Mouse (Mus musculus) heart, embryonic 11.5 days (tissue): ENCODE data around the gene Bcas3. TPM values are rescaled to one million over a fixed set of nuclear protein-coding genes. Genes with fewer than 3 reads are reported as not detected.
"Not testable (repeated sequence)": the region's sequence is repeated elsewhere in the genome, so short reads cannot be mapped to it uniquely, and the experiment has no call there.

Experiments
- ATAC-seq: fragments of 200-750 bp; cut with Nextera tagmentation; replicated peaks from 2 replicates; pipeline ENCODE4 v1.8.0; 2017; ENCODE audit warnings: moderate library complexity; ENCODE audit not compliant: insufficient number of reproducible peaks, low FRiP score, low TSS enrichment
- H3K27ac ChIP-seq: fragments of 300-500 bp; sonication (generic); 2 replicates; pipeline ENCODE4 v1.5.1; 2014; ENCODE audit warnings: mild to moderate bottlenecking, low read depth, low read length
- H3K27me3 ChIP-seq: fragments of 300-500 bp; sonication (generic); 2 replicates; pipeline ENCODE4 v1.6.1; 2014; ENCODE audit warnings: mild to moderate bottlenecking, low read length, mixed read lengths; ENCODE audit not compliant: control insufficient read depth, insufficient read depth
- H3K36me3 ChIP-seq: fragments of 300-500 bp; sonication (generic); 2 replicates; pipeline ENCODE4 v1.6.1; 2014; ENCODE audit warnings: mild to moderate bottlenecking, low read length, moderate library complexity, mixed read lengths; ENCODE audit not compliant: control insufficient read depth, insufficient read depth
- H3K4me1 ChIP-seq: fragments of 300-500 bp; sonication (generic); 2 replicates; pipeline ENCODE4 v1.6.1; 2014; ENCODE audit warnings: low read length; ENCODE audit not compliant: control insufficient read depth, insufficient read depth
- H3K4me2 ChIP-seq: fragments of 300-500 bp; sonication (generic); 2 replicates; pipeline ENCODE4 v1.6.1; 2014; ENCODE audit warnings: mild to moderate bottlenecking, moderate library complexity
- H3K4me3 ChIP-seq: fragments of 300-500 bp; sonication (generic); 2 replicates; pipeline ENCODE4 v1.5.1; 2014; ENCODE audit warnings: low read depth, low read length
- H3K9ac ChIP-seq: fragments of 300-500 bp; sonication (generic); 2 replicates; pipeline ENCODE4 v1.6.1; 2014; ENCODE audit warnings: mild to moderate bottlenecking, low read depth, low read length, moderate library complexity
- H3K9me3 ChIP-seq: fragments of 300-500 bp; sonication (generic); replicated peaks from 2 replicates; pipeline ENCODE4 v1.6.1; 2016; ENCODE audit warnings: low read length; ENCODE audit not compliant: control insufficient read depth
- WGBS: fragments of 180-500 bp; shearing (Covaris S2); extraction: QIAGEN DNeasy Blood & Tissue Kit; methylation state at CpG from one replicate; pipeline ENCODE4 v1.1.7; 2014; ENCODE audit not compliant: insufficient replicate concordance; 5-methylcytosine and 5-hydroxymethylcytosine counted together
- polyA plus RNA-seq: library from polyadenylated mRNA; unstranded; fragments of >200 nt; fragmentation: Nextera tagmentation; extraction: Ambion mirVana; gene quantifications from 2 replicates; pipeline ENCODE4 v1.2.1, GENCODE M21; 2014

Bcas3 gene
- polyA plus RNA-seq, 1 experiment from 2014 or later: 22.8 TPM

DNA sequence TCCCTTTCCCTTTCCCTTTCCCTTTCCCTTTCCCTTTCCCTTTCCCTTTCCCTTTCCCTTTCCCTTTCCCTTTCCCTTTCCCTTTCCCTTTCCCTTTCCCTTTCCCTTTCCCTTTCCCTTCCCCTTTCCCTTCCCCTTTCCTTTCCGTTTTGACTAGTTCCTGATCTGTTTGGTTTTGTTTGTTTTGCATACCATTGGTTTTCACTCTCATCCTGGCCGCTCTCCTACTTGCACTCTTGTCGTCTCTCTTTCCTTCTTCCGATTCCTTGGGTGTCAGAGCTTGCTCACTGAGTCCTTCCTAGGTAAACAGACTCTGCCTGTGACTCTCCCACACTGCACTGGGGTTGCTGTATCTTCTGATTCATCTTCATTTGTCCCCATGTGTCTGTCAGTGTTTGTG, 151.8 kb downstream of the Bcas3 start:
- H3K27ac ChIP-seq, H3K27me3 ChIP-seq, ATAC-seq, H3K4me2 ChIP-seq, H3K9me3 ChIP-seq, H3K9ac ChIP-seq, H3K36me3 ChIP-seq, H3K4me3 ChIP-seq, H3K4me1 ChIP-seq: not testable (repeated sequence)
- WGBS: 46% methylated on average over 4 of the region's 4 CpGs

- Histone ChIP-seq H3K4me2 (no peak overlapping the region), H3K36me3 (no peaks in the 10 kb centered on the region), H3K9ac (no peak overlapping the region), H3K4me1 (no peaks in the 10 kb centered on the region), H3K27me3 (no peaks in the 10 kb centered on the region), H3K4me3 (no peak overlapping the region), H3K9me3 (no peaks in the 10 kb centered on the region), H3K27ac (no peak overlapping the region)
- WGBS: 85% methylated on average over 4 of the region's 4 CpGs
- no peak for ATAC-seq
Measured at GRCm38 (mm10) chr11:85505811-85506210, 152.8 kb downstream of the Bcas3 start.

DNA sequence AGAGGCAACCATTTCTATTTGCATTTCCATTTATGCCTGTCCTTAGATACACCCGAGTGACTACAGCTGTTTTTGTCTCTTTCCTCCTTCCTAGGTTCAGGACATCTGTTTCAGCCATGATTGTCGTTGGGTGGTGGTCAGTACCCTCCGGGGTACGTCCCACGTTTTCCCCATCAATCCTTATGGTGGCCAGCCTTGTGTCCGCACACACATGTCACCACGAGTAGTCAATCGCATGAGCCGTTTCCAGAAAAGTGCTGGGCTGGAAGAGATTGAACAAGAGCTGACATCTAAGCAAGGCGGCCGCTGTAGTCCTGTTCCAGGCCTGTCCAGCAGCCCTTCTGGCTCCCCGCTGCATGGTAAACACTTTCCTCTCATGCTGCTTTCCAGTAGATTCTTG, 156.4 kb downstream of the Bcas3 start:
- Histone ChIP-seq H3K4me1 (no peaks in the 10 kb centered on the region), H3K27ac (no peak overlapping the region), H3K9me3 (no peaks in the 10 kb centered on the region), H3K9ac (no peak overlapping the region), H3K27me3 (peaks cover under 1% of the 10 kb centered on the region; the same call in 1 of the 2 replicates), H3K36me3 (no peaks in the 10 kb centered on the region), H3K4me2 (no peak overlapping the region), H3K4me3 (no peak overlapping the region)
- WGBS: 87% methylated on average over 12 of the region's 12 CpGs
- no peak for ATAC-seq

- Histone ChIP-seq H3K9ac (no peak overlapping the region), H3K27ac (no peak overlapping the region), H3K4me1 (no peaks in the 10 kb centered on the region), H3K36me3 (no peaks in the 10 kb centered on the region), H3K9me3 (no peaks in the 10 kb centered on the region), H3K4me3 (no peak overlapping the region), H3K4me2 (no peak overlapping the region), H3K27me3 (peaks cover 4% of the 10 kb centered on the region)
- WGBS: 73% methylated on average over 9 of the region's 9 CpGs
- no peak for ATAC-seq
Measured at GRCm38 (mm10) chr11:85511270-85511904, 158.4 kb downstream of the Bcas3 start.

DNA sequence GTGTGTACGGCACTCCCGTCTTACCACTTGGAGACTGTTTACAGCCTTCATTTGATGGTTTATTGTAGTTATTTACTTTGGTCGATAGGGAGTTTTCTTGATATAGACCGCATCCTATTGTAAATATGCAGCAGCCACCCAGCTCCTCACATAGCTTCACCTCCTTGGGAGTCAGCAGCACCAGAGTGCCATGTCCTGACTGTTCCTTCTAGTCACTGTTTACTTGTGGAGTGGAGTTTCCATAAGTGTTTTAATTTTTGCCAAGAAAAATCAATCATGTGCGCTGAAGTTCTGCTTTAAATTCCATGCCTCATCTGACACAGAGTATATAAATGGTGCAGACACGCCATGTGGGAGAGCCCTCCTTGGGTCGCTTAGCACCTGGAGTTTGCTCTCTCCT, 163.8 kb downstream of the Bcas3 start:
- Histone ChIP-seq H3K4me1 (no peaks in the 10 kb centered on the region), H3K9me3 (no peaks in the 10 kb centered on the region), H3K36me3 (no peaks in the 10 kb centered on the region), H3K4me2 (no peak overlapping the region), H3K9ac (no peak overlapping the region), H3K4me3 (no peak overlapping the region), H3K27me3 (peaks cover 4% of the 10 kb centered on the region), H3K27ac (no peak overlapping the region)
- 79% methylated on average over 7 of the region's 7 CpGs for WGBS
- no peak for ATAC-seq

- no peak overlapping the region for H3K4me2 ChIP-seq
- H3K9ac ChIP-seq: no peak overlapping the region
- no peak overlapping the region for H3K27ac ChIP-seq
- no peaks in the 10 kb centered on the region for H3K36me3 ChIP-seq
- ATAC-seq: no peak
- WGBS: 24% methylated on average over 3 of the region's 3 CpGs
- no peak overlapping the region for H3K4me3 ChIP-seq
- no peaks in the 10 kb centered on the region for H3K9me3 ChIP-seq
- H3K27me3 ChIP-seq: peaks cover 7% of the 10 kb centered on the region
- H3K4me1 ChIP-seq: no peaks in the 10 kb centered on the region
Measured at GRCm38 (mm10) chr11:85518025-85518756, 165.2 kb downstream of the Bcas3 start.

GRCm38 (mm10) chr11:85520236-85520635, 167.3 kb downstream of the Bcas3 start:
- no peak overlapping the region for H3K27ac ChIP-seq
- H3K36me3 ChIP-seq: no peaks in the 10 kb centered on the region
- H3K9ac ChIP-seq: no peak overlapping the region
- no peak overlapping the region for H3K4me3 ChIP-seq
- 74% methylated on average over 12 of the region's 12 CpGs for WGBS
- no peak overlapping the region for H3K4me2 ChIP-seq
- no peak for ATAC-seq
- no peaks in the 10 kb centered on the region for H3K9me3 ChIP-seq
- H3K4me1 ChIP-seq: peaks cover 13% of the 10 kb centered on the region
- H3K27me3 ChIP-seq: 0 out of 2 replicates have a peak, but pooled peaks cover 3% of the 10 kb centered on the region

GRCm38 (mm10) chr11:85520996-85521395, 168.0 kb downstream of the Bcas3 start:
- Histone ChIP-seq H3K9me3 (no peaks in the 10 kb centered on the region), H3K4me1 (peaks cover 19% of the 10 kb centered on the region), H3K36me3 (no peaks in the 10 kb centered on the region), H3K4me2 (no peak overlapping the region), H3K27me3 (0 out of 2 replicates have a peak, but pooled peaks cover 3% of the 10 kb centered on the region), H3K4me3 (no peak overlapping the region), H3K9ac (no peak overlapping the region), H3K27ac (no peak overlapping the region)
- WGBS: 63% methylated on average over 4 of the region's 4 CpGs
- ATAC-seq: no peak
